Mouse (Mus musculus): Measurements from ENCODE around the gene Cfap299.
A peak's percentile ranks its signal among the peaks of the same experiment; 100 is the strongest.

Gene Cfap299

DNA sequence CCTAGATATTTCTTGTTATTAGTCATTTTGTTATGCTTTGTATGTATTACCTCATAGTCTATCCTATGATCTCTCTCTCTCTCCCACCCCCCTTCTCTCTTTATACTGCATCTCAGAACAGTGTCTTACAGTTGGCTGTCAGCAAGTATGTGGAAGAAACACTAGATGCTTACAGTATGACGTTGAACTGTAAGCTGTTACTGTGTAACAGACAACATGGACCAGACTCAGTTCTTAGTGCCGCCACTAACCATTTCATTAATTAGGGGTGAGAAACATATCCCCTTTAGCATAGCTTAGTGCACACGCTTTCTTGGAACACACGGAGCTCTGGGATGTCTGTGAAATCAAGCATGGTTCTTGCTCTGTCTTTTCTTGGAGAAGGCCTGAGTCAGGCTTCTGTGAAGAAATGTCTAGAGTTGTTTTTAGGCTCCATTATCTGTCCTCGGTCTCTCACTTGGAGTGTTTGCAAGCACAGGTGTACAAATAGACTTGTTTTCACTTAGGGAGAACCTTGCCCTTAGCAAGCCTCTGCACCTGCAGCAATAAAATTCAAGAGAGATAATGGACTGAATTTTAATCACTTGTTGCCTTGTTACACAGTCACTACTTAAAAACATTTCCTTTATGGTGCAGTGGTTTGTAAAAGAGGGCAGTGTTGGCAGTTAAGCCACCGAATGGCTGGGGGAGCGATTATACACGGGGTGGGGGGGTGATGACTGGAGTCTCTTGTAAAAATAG lies 47.1 kb downstream of the Cfap299 start:
- no peak for DNase-seq (ENCODE audit: low read depth, low spot score)

DNA sequence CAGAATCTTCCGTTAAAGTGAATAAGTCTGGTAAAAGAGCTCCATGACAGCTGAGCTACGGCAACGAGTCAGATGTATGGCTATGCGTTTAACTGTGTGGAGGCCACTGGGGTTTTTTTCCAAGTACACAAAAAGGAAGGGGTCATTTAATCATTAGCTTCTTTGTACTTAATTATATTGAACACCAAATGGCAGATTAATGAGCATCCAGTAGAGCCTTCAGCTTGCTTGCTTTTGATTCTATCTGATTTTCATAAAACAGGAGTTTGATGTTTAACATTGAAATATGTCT lies 47.6 kb downstream of the Cfap299 start:
- DNase-seq (ENCODE audit: low read depth, low spot score) = no peak

DNA sequence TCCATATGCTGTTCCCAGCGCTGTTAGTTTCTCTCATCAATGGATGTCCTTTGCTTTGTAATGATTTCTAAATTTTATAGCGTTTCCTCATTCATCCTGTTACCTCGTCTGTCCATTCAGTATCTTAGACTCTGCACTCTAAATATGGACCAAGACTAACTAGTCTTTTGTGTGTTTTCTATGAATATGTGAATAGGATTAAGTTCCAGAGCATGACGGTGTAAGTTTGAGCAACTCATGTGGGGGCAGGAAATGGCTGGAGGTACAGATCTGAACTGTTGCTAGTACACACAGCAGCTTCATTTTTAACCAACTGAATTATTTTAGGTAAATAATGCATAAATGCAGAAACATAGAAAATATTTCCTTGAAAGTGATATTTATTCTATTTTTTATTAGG lies 51.3 kb downstream of the Cfap299 start:
- DNase-seq (ENCODE audit: low read depth, low spot score) = no peak

DNA sequence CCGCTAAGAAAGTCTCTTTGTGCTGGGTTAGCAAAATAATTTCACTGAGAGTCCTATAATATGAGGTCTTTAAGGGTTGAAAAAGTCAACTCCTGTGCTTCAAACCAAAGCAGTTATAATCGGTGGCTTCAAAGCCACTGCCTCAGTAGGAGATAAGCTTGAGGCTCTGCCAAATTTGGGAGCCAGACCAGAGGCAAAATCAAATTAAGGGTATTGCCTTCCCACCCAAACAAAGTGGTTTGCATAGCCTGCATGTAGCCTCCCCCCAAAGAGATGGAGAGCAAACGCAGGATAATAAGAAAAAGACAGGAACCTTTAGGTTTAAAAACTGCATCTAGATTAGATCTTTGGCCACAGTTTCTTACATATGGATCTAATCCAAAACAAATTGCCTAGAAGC lies 58.0 kb downstream of the Cfap299 start:
- no peak for DNase-seq (ENCODE audit: low read depth, low spot score)

DNA sequence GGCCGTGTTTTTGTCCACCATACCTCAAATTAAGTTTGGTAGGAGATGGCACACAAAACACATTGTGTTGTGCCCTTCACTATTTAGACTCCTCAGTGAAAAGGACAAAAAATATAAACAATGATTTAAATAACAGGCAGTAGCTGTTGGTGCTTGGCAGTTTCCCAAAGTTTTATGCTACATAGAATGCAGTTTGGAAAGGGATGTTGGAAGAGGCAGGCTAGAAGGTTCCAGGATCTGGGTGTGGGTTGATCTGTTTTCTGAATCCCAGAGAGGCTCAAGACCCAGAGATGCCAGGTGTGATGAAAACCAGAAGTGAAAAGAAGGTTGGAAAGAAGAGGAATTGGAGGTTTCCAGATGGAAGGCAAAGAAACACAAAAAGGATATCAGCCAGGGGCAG lies 73.1 kb downstream of the Cfap299 start:
- no peak for DNase-seq (ENCODE audit: low read depth, low spot score)

- DNase-seq (ENCODE audit: low read depth, low spot score) = peak; percentile 69
Measured at GRCm38 (mm10) chr5:98410060-98410459, 81.0 kb downstream of the Cfap299 start.

GRCm38 (mm10) chr5:98416385-98417145 lies 87.5 kb downstream of the Cfap299 start:
- DNase-seq (ENCODE audit: low read depth, low spot score) = no peak

GRCm38 (mm10) chr5:98424965-98425364 lies 95.9 kb downstream of the Cfap299 start:
- no peak for DNase-seq (ENCODE audit: low read depth, low spot score)

DNA sequence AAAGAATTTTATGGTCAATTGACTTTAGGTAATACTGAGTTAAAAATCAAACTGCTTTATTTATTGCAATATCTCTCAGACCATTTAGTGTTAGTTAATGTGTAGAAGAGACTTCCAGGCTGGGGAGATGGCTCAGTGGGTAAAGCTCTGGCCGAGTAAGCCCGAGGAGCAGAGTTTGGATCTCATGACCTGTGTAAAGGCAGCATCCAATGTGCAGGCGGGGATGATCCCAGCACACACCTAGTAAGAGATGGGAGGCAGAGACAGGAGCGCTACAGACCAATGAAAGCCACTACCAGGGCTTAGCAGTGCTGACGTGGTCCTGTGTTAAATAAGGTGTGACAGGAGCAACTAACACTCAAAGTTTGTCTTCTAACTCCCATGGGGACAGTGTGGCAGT lies 97.0 kb downstream of the Cfap299 start:
- no peak for DNase-seq (ENCODE audit: low read depth, low spot score)

DNA sequence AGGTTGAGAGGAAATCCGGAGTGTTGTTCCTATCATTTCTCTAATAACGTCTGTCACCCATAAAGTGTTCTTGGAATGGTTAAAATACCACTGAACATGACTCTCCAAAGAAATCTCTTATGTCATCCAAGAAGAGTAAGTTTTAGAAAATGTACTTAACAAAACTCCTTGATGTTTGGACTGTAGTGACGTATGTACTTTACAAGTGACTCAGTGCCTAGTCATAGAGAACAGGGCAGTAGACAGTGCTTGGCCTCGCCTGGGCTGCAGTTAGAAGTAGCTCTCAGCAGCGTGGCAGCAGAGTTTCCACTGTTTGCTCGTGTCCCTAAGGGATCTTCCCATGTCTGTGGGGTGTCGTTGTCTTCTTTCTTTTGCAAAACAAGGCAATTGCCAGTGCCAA lies 101.0 kb downstream of the Cfap299 start:
- no peak for DNase-seq (ENCODE audit: low read depth, low spot score)

DNA sequence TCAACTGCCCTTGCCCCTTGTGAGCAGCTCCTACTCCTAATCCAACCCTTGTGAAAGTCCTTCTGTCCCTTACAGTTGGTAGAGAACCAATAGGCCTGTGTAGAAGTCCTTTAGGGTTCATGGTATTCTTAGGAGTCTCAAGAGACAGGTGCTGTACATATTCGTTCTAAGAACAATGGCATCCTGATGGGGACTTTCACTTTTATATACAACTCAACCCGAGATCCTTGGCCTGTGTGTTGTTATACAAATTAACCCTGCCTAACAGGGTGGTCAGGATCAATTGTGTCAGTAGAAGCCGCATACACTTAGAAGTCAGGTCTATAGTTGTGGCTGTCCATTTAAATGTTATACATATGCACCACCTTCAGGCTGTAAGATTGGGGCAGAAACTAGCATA lies 109.6 kb downstream of the Cfap299 start:
- peak; percentile 73 for DNase-seq (ENCODE audit: low read depth, low spot score)

DNA sequence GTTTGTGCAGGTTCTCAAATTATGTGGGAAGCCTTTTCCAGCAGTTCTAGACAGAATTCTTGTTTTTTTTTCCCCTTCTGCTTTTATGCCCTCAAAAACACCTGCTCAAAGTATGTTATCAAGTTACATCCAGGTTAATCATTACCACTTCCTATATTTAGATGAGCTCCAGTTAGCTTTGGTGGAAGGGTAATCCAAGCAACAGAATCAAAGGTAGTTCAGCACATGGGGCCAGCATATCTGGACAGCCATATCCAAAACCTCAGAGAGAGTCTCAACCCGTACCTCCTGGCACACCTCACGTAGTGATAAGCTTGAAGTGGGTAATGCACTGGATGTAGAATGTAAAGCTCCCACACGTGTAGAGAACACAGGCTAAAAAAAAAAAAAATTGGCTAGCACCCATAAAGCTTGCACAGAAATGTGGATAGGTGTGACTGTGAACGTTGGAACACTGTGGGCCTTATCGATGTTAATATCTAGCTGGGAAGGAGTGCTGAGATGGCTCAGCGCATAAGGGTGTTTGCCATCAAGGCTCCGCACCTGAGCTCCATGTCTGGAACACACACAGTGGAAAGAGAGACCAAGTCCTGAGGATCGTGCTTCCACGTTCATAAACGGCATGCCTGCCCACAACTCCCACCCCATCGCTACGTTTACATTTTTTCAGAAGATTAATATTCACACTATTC lies 117.8 kb downstream of the Cfap299 start:
- no peak for DNase-seq (ENCODE audit: low read depth, low spot score)

GRCm38 (mm10) chr5:98449873-98450272 lies 120.8 kb downstream of the Cfap299 start:
- no peak for DNase-seq (ENCODE audit: low read depth, low spot score)

- no peak for DNase-seq (ENCODE audit: low read depth, low spot score)
Measured at GRCm38 (mm10) chr5:98466882-98467535, 137.9 kb downstream of the Cfap299 start.

DNA sequence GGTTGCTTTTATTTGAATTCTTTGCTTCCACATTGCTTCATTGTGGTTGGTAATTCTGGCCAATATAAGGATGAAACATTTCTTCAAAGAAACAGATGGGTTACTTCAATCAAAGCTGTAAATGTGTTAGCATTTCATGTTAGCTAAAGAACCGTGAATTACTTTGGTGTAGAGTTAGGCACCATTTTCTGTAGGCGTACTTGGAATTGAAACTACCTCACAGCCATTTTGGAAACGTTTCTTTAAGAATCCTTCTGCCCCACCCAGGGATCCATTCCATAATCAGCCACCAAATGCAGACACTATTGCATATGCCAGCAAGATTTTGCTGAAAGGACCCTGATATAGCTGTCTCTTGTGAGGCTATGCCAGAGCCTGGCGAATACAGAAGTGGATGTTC lies 140.9 kb downstream of the Cfap299 start:
- DNase-seq (ENCODE audit: low read depth, low spot score) = no peak

- no peak for DNase-seq (ENCODE audit: low read depth, low spot score)
Measured at GRCm38 (mm10) chr5:98476539-98476938, 147.4 kb downstream of the Cfap299 start.

- no peak for DNase-seq (ENCODE audit: low read depth, low spot score)
Measured at GRCm38 (mm10) chr5:98477261-98477660, 148.2 kb downstream of the Cfap299 start.

- no peak for DNase-seq (ENCODE audit: low read depth, low spot score)
Measured at GRCm38 (mm10) chr5:98483507-98483906, 154.4 kb downstream of the Cfap299 start.

DNA sequence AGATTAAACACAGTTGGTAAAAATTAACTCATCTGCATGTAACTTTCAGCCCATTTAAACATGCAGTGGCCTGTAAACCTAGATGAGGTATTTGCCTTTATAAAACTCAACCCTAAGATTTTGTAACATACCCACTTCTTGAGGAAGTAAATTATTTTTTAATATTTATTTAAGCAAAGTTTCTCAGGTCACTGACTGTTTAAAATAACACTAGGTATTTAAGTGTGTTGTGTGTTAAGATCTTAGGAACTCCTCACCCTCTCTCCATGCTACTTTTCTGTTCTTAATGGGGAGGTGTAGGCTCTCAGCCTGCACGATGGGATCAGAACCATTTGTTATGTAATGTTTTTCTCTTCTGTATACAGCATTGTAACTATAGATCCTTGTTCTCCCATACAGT lies 156.1 kb downstream of the Cfap299 start:
- no peak for DNase-seq (ENCODE audit: low read depth, low spot score)

DNA sequence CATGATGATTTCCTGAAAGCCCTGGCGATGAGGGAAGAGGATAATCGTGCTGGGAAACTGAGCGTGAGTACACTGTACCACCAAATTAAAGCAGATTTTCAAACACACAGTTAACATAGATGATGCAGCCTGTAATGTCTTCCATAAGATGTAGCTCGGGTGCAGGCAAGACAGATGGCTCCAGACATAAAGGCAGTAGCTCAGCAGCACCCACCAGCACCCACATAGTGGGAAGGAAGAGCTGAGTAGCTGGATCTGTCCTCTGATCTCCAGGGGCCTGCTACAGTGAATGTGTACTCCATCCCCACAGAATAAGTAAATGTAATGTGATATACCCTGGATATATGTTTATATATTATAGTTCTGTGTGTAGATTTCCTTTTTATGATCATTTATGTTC lies 169.2 kb downstream of the Cfap299 start:
- no peak for DNase-seq (ENCODE audit: low read depth, low spot score)

DNA sequence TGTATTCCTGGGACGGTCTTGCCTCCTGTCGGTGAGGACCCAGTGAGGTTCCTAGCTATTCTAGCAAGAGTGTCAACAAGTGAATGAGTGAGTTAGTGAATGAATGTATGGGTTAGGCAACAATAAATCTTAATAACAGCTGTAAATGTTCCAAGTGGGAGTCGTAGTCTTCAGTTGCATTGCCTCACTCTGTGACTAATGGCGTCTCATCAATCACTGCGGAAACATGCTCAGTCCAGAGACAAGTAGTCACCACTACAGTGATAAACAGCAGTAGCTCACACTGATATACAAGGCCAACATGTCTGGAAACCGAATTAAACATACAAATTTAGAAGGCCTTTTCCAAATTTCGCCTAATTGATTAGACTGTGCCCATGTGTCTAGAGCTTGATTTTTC lies 187.1 kb downstream of the Cfap299 start:
- DNase-seq (ENCODE audit: low read depth, low spot score) = no peak

DNA sequence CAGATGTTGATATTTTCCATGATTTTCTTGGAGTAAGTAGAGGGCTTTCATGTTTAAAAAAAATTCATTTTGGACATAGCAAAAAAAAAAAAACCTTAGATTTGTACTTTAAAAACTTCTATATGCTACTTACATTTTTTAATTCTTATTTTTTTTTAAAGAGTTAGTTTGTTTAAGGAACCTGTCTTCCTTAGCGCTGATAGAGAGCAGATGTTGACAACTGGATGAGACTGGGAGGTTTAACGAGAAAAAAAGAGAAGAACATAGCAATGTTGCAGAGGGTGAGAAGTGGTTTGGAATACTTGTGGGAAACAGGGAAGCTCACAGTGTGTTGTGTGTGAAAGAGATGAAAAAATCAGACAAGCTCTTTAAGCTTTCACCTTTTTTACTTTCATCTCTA lies 191.0 kb downstream of the Cfap299 start:
- no peak for DNase-seq (ENCODE audit: low read depth, low spot score)
